Mouse (Mus musculus): ENCODE results near the gene Uhrf1. TPM values are rescaled to one million over a fixed set of nuclear protein-coding genes. Genes with fewer than 3 reads are reported as not detected.

Uhrf1 gene
- polyA plus RNA-seq, 1 experiment from 2014 or later: 331 TPM

GRCm38 (mm10) chr17:56309191-56309945, 6.2 kb downstream of the Uhrf1 start:
- no peaks in the 10 kb centered on the region for H3K27me3 ChIP-seq (ENCODE audit: poor library complexity, severe bottlenecking)
- no peak for DNase-seq (ENCODE audit: extremely low spot score, low spot score)
- peaks cover 96% of the 10 kb centered on the region for H3K36me3 ChIP-seq (replicated peaks)
- H3K4me1 ChIP-seq: peaks cover 45% of the 10 kb centered on the region
- no peak overlapping the region for H3K27ac ChIP-seq
- no peak overlapping the region for H3K4me3 ChIP-seq
- no peaks in the 10 kb centered on the region for H3K9me3 ChIP-seq
- 93% methylated on average over 15 of the region's 15 CpGs for WGBS

GRCm38 (mm10) chr17:56324419-56324818, 21.3 kb downstream of the Uhrf1 start:
- H3K36me3 ChIP-seq (replicated peaks): peaks cover 53% of the 10 kb centered on the region

GRCm38 (mm10) chr17:56325450-56326152, 22.5 kb downstream of the Uhrf1 start, which contains the start of gene Kdm4b:
TSS of gene Kdm4b (plus strand) at chr17:56326062.
- peak within 1 kb of the TSS; percentile 94 for H3K27ac ChIP-seq
- no peaks in the 10 kb centered on the region for H3K9me3 ChIP-seq
- WGBS: under 1% methylated on average over 57 of the region's 57 CpGs
- peak within 1 kb of the TSS; percentile 90 for H3K4me3 ChIP-seq
- DNase-seq (ENCODE audit: extremely low spot score, low spot score): peak; percentile 99
- H3K4me1 ChIP-seq: peaks cover 45% of the 10 kb centered on the region
- H3K36me3 ChIP-seq (replicated peaks): peaks cover 41% of the 10 kb centered on the region
- H3K27me3 ChIP-seq (ENCODE audit: poor library complexity, severe bottlenecking): no peaks in the 10 kb centered on the region

More at GRCm38 (mm10) chr17:56324419-56324818, 21.3 kb downstream of the Uhrf1 start:
- 79% methylated on average over 3 of the region's 3 CpGs for WGBS
- no peak for DNase-seq (ENCODE audit: extremely low spot score, low spot score)
- Histone ChIP-seq H3K27ac (no peak overlapping the region), H3K4me3 (no peak overlapping the region), H3K27me3 (ENCODE audit: poor library complexity, severe bottlenecking) (no peaks in the 10 kb centered on the region), H3K4me1 (peaks cover 37% of the 10 kb centered on the region), H3K9me3 (no peaks in the 10 kb centered on the region)

- H3K27ac ChIP-seq: peak overlapping the region; percentile 94
- peaks cover 51% of the 10 kb centered on the region for H3K4me1 ChIP-seq
- peaks cover 32% of the 10 kb centered on the region for H3K36me3 ChIP-seq (replicated peaks)
- no peaks in the 10 kb centered on the region for H3K9me3 ChIP-seq
- WGBS: 3% methylated on average over 67 of the region's 67 CpGs
- peak overlapping the region; percentile 90 for H3K4me3 ChIP-seq
- no peaks in the 10 kb centered on the region for H3K27me3 ChIP-seq (ENCODE audit: poor library complexity, severe bottlenecking)
- DNase-seq (ENCODE audit: extremely low spot score, low spot score): peak; percentile 51
Measured at GRCm38 (mm10) chr17:56326153-56327147, 23.3 kb downstream of the Uhrf1 start.

GRCm38 (mm10) chr17:56329267-56329666, 26.1 kb downstream of the Uhrf1 start:
- Histone ChIP-seq H3K27me3 (ENCODE audit: poor library complexity, severe bottlenecking) (no peaks in the 10 kb centered on the region), H3K4me1 (peaks cover 60% of the 10 kb centered on the region), H3K9me3 (no peaks in the 10 kb centered on the region), H3K27ac (no peak overlapping the region), H3K36me3 (replicated peaks) (peaks cover 6% of the 10 kb centered on the region; the same call in 1 of the 2 replicates), H3K4me3 (no peak overlapping the region)
- DNase-seq (ENCODE audit: extremely low spot score, low spot score): no peak

GRCm38 (mm10) chr17:56330345-56330744, 27.2 kb downstream of the Uhrf1 start:
- WGBS: 74% methylated on average over 3 of the region's 3 CpGs
- no peaks in the 10 kb centered on the region for H3K9me3 ChIP-seq
- no peak for DNase-seq (ENCODE audit: extremely low spot score, low spot score)
- H3K4me1 ChIP-seq: peaks cover 50% of the 10 kb centered on the region
- H3K27me3 ChIP-seq (ENCODE audit: poor library complexity, severe bottlenecking): no peaks in the 10 kb centered on the region
- no peak overlapping the region for H3K4me3 ChIP-seq
- H3K36me3 ChIP-seq (replicated peaks): peaks cover 7% of the 10 kb centered on the region
- H3K27ac ChIP-seq: 0 out of 2 replicates have a peak overlapping the region, but pooled peaks have one; percentile 8

- Histone ChIP-seq H3K36me3 (replicated peaks) (peaks cover 7% of the 10 kb centered on the region), H3K9me3 (no peaks in the 10 kb centered on the region), H3K4me3 (no peak overlapping the region), H3K27ac (no peak overlapping the region), H3K4me1 (peaks cover 48% of the 10 kb centered on the region), H3K27me3 (ENCODE audit: poor library complexity, severe bottlenecking) (no peaks in the 10 kb centered on the region)
- no peak for DNase-seq (ENCODE audit: extremely low spot score, low spot score)
Measured at GRCm38 (mm10) chr17:56331256-56331655, 28.1 kb downstream of the Uhrf1 start.

- no peak overlapping the region for H3K4me3 ChIP-seq
- H3K27ac ChIP-seq: no peak overlapping the region
- no peaks in the 10 kb centered on the region for H3K27me3 ChIP-seq (ENCODE audit: poor library complexity, severe bottlenecking)
- H3K36me3 ChIP-seq (replicated peaks): peaks cover 7% of the 10 kb centered on the region
- no peaks in the 10 kb centered on the region for H3K9me3 ChIP-seq
- DNase-seq (ENCODE audit: extremely low spot score, low spot score): peak; percentile 33
- peaks cover 31% of the 10 kb centered on the region for H3K4me1 ChIP-seq
- WGBS: 47% methylated on average over 8 of the region's 8 CpGs
Measured at GRCm38 (mm10) chr17:56332987-56333386, 29.9 kb downstream of the Uhrf1 start.

- Histone ChIP-seq H3K4me1 (peaks cover 4% of the 10 kb centered on the region; the same call in 1 of the 2 replicates), H3K36me3 (replicated peaks) (peaks cover 12% of the 10 kb centered on the region), H3K9me3 (no peaks in the 10 kb centered on the region), H3K27ac (no peak overlapping the region), H3K27me3 (ENCODE audit: poor library complexity, severe bottlenecking) (no peaks in the 10 kb centered on the region), H3K4me3 (no peak overlapping the region)
- 70% methylated on average over 4 of the region's 4 CpGs for WGBS
- DNase-seq (ENCODE audit: extremely low spot score, low spot score): peak; percentile 36
Measured at GRCm38 (mm10) chr17:56337190-56337589, 34.1 kb downstream of the Uhrf1 start.

- Histone ChIP-seq H3K4me3 (no peak overlapping the region), H3K27me3 (ENCODE audit: poor library complexity, severe bottlenecking) (no peaks in the 10 kb centered on the region), H3K36me3 (replicated peaks) (peaks cover 12% of the 10 kb centered on the region), H3K27ac (no peak overlapping the region), H3K4me1 (peaks cover 4% of the 10 kb centered on the region; the same call in 1 of the 2 replicates), H3K9me3 (no peaks in the 10 kb centered on the region)
- no peak for DNase-seq (ENCODE audit: extremely low spot score, low spot score)
- WGBS: 92% methylated on average over 6 of the region's 6 CpGs
Measured at GRCm38 (mm10) chr17:56337791-56338190, 34.7 kb downstream of the Uhrf1 start.

- WGBS: 59% methylated on average over 4 of the region's 4 CpGs
- no peaks in the 10 kb centered on the region for H3K27me3 ChIP-seq (ENCODE audit: poor library complexity, severe bottlenecking)
- H3K9me3 ChIP-seq: no peaks in the 10 kb centered on the region
- DNase-seq (ENCODE audit: extremely low spot score, low spot score): no peak
- peaks cover 12% of the 10 kb centered on the region for H3K36me3 ChIP-seq (replicated peaks)
- peaks cover 9% of the 10 kb centered on the region for H3K4me1 ChIP-seq
- no peak overlapping the region for H3K27ac ChIP-seq
- no peak overlapping the region for H3K4me3 ChIP-seq
Measured at GRCm38 (mm10) chr17:56338909-56339308, 35.8 kb downstream of the Uhrf1 start.

- H3K4me1 ChIP-seq: peaks cover 13% of the 10 kb centered on the region
- H3K27ac ChIP-seq: no peak overlapping the region
- H3K9me3 ChIP-seq: no peaks in the 10 kb centered on the region
- H3K4me3 ChIP-seq: no peak overlapping the region
- H3K36me3 ChIP-seq (replicated peaks): 0 out of 2 replicates have a peak, but pooled peaks cover 14% of the 10 kb centered on the region
- no peak for DNase-seq (ENCODE audit: extremely low spot score, low spot score)
- no peaks in the 10 kb centered on the region for H3K27me3 ChIP-seq (ENCODE audit: poor library complexity, severe bottlenecking)
Measured at GRCm38 (mm10) chr17:56340717-56341116, 37.6 kb downstream of the Uhrf1 start.
